Mouse (Mus musculus) spleen, adult 2 months (tissue): ENCODE data around the gene Gm11077. TPM values are rescaled to one million over a fixed set of nuclear protein-coding genes. Genes with fewer than 3 reads are reported as not detected.

Experiments
- DNase-seq, 2 experiments: peaks; one replicate each; pipeline versions ENCODE4 v3.0.0 to v3.0.0-alpha.2; 2012 to 2021; ENCODE audit warnings: low spot score in 2 of 2, low read depth in 1 of 2
- H3K27ac ChIP-seq: fragments of 200-500 bp; 2 replicates; pipeline ENCODE4 v1.5.1; 2012; ENCODE audit warnings: low read length, inconsistent platforms; ENCODE audit not compliant: insufficient read depth
- H3K27me3 ChIP-seq: fragments of 200-500 bp; 2 replicates; pipeline ENCODE4 v1.6.1; 2012; ENCODE audit warnings: mild to moderate bottlenecking, moderate library complexity, low read length, inconsistent platforms; ENCODE audit not compliant: control insufficient read depth, insufficient read depth
- H3K36me3 ChIP-seq: fragments of 200-500 bp; 2 replicates; pipeline ENCODE4 v1.6.1; 2012; ENCODE audit warnings: mild to moderate bottlenecking, low read length, inconsistent platforms; ENCODE audit not compliant: control insufficient read depth, insufficient read depth
- H3K4me1 ChIP-seq: fragments of 200-500 bp; 2 replicates; pipeline ENCODE4 v1.6.1; 2011; ENCODE audit warnings: inconsistent platforms; ENCODE audit not compliant: control insufficient read depth, insufficient read depth, insufficient read length
- H3K4me3 ChIP-seq: fragments of 200-500 bp; 2 replicates; pipeline ENCODE4 v1.5.1; 2011; ENCODE audit warnings: mild to moderate bottlenecking, inconsistent platforms; ENCODE audit not compliant: insufficient read depth, insufficient read length; ENCODE audit errors: extremely low read depth
- CTCF ChIP-seq: fragments of 200-500 bp; IDR thresholded peaks from 2 replicates; pipeline ENCODE4 v1.5.1; 2011; ENCODE audit warnings: mild to moderate bottlenecking, inconsistent platforms; ENCODE audit not compliant: insufficient read depth, insufficient read length, insufficient replicate concordance; ENCODE audit errors: extremely low read depth
- POLR2A ChIP-seq: fragments of 200-500 bp; IDR thresholded peaks from 2 replicates; pipeline ENCODE4 v1.6.1; 2011; ENCODE audit warnings: low read depth, low read length, inconsistent platforms
- WGBS: fragments of 180-500 bp; shearing (Covaris S2); methylation state at CpG from one replicate; pipeline ENCODE4 v1.1.7; 2018; 5-methylcytosine and 5-hydroxymethylcytosine counted together
- polyA plus RNA-seq: library from polyadenylated mRNA; depleted of rRNA; stranded (reverse); fragments of >200 nt; gene quantifications from 2 replicates; pipeline ENCODE4 v1.2.3, GENCODE M21; 2012; rRNA removed

The Gm11077 gene
- not detected in 2 replicates for polyA plus RNA-seq

- Histone ChIP-seq H3K27me3 (no peaks in the 10 kb centered on the region), H3K4me1 (no peaks in the 10 kb centered on the region), H3K4me3 (no peak within 1 kb of the TSS), H3K27ac (no peak within 1 kb of the TSS), H3K36me3 (no peaks in the 10 kb centered on the region)
- 78% methylated on average over 5 of the region's 5 CpGs for WGBS
- DNase-seq, result no peak
- TF ChIP-seq CTCF, result no peak
- no peak for TF ChIP-seq POLR2A
Measured at GRCm38 (mm10) chr6:140729272-140729671, at the start of gene Gm11077. Gene Gm11077, plus strand, starts transcription at chr6:140729284.

- Histone ChIP-seq H3K4me3 (no peak overlapping the region), H3K27ac (no peak overlapping the region), H3K27me3 (no peaks in the 10 kb centered on the region), H3K36me3 (no peaks in the 10 kb centered on the region), H3K4me1 (peaks cover 11% of the 10 kb centered on the region; the same call in 1 of the 2 replicates)
- TF ChIP-seq POLR2A (no peak), CTCF (no peak)
- 89% methylated on average over 7 of the region's 7 CpGs for WGBS
- no peak for DNase-seq
Measured at GRCm38 (mm10) chr6:140680713-140681112, 48.4 kb upstream of the Gm11077 start.

- DNase-seq, result no peak
- TF ChIP-seq POLR2A (no peak), CTCF (no peak)
- peaks cover 11% of the 10 kb centered on the region; the same call in 1 of the 2 replicates for H3K4me1 ChIP-seq
- no peak overlapping the region for H3K27ac ChIP-seq
- H3K4me3 ChIP-seq, result no peak overlapping the region
- no peaks in the 10 kb centered on the region for H3K27me3 ChIP-seq
- 17% methylated on average over 13 of the region's 13 CpGs for WGBS
- H3K36me3 ChIP-seq, result no peaks in the 10 kb centered on the region
Measured at GRCm38 (mm10) chr6:140682829-140683228, 46.3 kb upstream of the Gm11077 start.

GRCm38 (mm10) chr6:140684403-140684802 is 44.7 kb upstream of the Gm11077 start:
- no peak overlapping the region for H3K27ac ChIP-seq
- no peak overlapping the region for H3K4me3 ChIP-seq
- H3K4me1 ChIP-seq, result peaks cover 3% of the 10 kb centered on the region; the same call in 1 of the 2 replicates
- H3K36me3 ChIP-seq, result no peaks in the 10 kb centered on the region
- H3K27me3 ChIP-seq, result no peaks in the 10 kb centered on the region
- 83% methylated on average over 11 of the region's 11 CpGs for WGBS
- TF ChIP-seq CTCF (no peak), POLR2A (no peak)
- DNase-seq, result no peak

GRCm38 (mm10) chr6:140689617-140690404 is 39.3 kb upstream of the Gm11077 start:
- no peaks in the 10 kb centered on the region for H3K27me3 ChIP-seq
- H3K36me3 ChIP-seq, result no peaks in the 10 kb centered on the region
- TF ChIP-seq POLR2A (no peak), CTCF (no peak)
- H3K4me1 ChIP-seq, result no peaks in the 10 kb centered on the region
- WGBS, result 92% methylated on average over 16 of the region's 16 CpGs
- no peak overlapping the region for H3K27ac ChIP-seq
- DNase-seq, result no peak
- H3K4me3 ChIP-seq, result no peak overlapping the region

GRCm38 (mm10) chr6:140692160-140692559 is 36.9 kb upstream of the Gm11077 start:
- Histone ChIP-seq H3K4me1 (no peaks in the 10 kb centered on the region), H3K27me3 (no peaks in the 10 kb centered on the region), H3K4me3 (no peak overlapping the region), H3K36me3 (no peaks in the 10 kb centered on the region), H3K27ac (no peak overlapping the region)
- 89% methylated on average over 6 of the region's 6 CpGs for WGBS
- TF ChIP-seq POLR2A, result no peak
- TF ChIP-seq CTCF, result no peak
- DNase-seq, result no peak

- TF ChIP-seq POLR2A, result no peak
- no peak for TF ChIP-seq CTCF
- H3K27me3 ChIP-seq, result no peaks in the 10 kb centered on the region
- H3K4me3 ChIP-seq, result no peak overlapping the region
- no peak overlapping the region for H3K27ac ChIP-seq
- 85% methylated on average over 12 of the region's 12 CpGs for WGBS
- H3K36me3 ChIP-seq, result no peaks in the 10 kb centered on the region
- no peak for DNase-seq
- H3K4me1 ChIP-seq, result no peaks in the 10 kb centered on the region
Measured at GRCm38 (mm10) chr6:140696192-140696879, 32.7 kb upstream of the Gm11077 start.
